Mouse (Mus musculus) granulocyte monocyte progenitor cell, adult 5-6 weeks (primary cell): ENCODE results near the gene Spata17. TPM values are rescaled to one million over a fixed set of nuclear protein-coding genes. Genes with fewer than 3 reads are reported as not detected.

ENCODE experiments used
- ATAC-seq: replicated peaks from 2 replicates; pipeline ENCODE4 v1.8.0; 2016; ENCODE audit warnings: mild to moderate bottlenecking, moderate TSS enrichment, inconsistent platforms; ENCODE audit not compliant: poor library complexity, severe bottlenecking
- total RNA-seq, 2 experiments: library from RNA; stranded (forward) in 1 of 2; stranded (reverse) in 1 of 2; fragments of 200-712, 200-1000 nt in 1 of 2; fragments of >200 nt in 1 of 2; fragmentation: Nextera tagmentation in 1 of 2; gene quantifications; 2 replicates each; pipeline ENCODE4 v1.2.3; 2014 to 2017

Spata17 gene
- total RNA-seq, 2 experiments from 2014 or later = 0.62 TPM; not detected in 1

- no peak for ATAC-seq
These were observed 205.2 kb downstream of the Spata17 start for GRCm38 (mm10) chr1:187010071-187010470.

GRCm38 (mm10) chr1:187008236-187008635, 207.0 kb downstream of the Spata17 start:
- no peak for ATAC-seq

GRCm38 (mm10) chr1:187006227-187006925, 208.9 kb downstream of the Spata17 start:
- no peak for ATAC-seq

- ATAC-seq = no peak
These were observed 211.0 kb downstream of the Spata17 start for GRCm38 (mm10) chr1:187004306-187004705.

GRCm38 (mm10) chr1:187003441-187003861, 211.8 kb downstream of the Spata17 start:
- no peak for ATAC-seq

GRCm38 (mm10) chr1:186997596-186998304, 217.5 kb downstream of the Spata17 start:
- ATAC-seq = no peak

Other genes starting within 250 kb of the Spata17 start
- gene D1Pas1, start 248.0 kb downstream of the Spata17 start, total RNA-seq (2014; fragmentation: Nextera tagmentation) = not detected in 2 replicates
- gene D1Pas1, start 248.0 kb downstream of the Spata17 start, total RNA-seq (2017) = not detected in 2 replicates
- gene Gpatch2, start within 50 bp of the Spata17 start, total RNA-seq (2014; fragmentation: Nextera tagmentation) = 10.6 and 11.2 TPM in 2 replicates
- 13.3 and 18.6 TPM in 2 replicates for gene Gpatch2, start within 50 bp of the Spata17 start, total RNA-seq (2017)